Mouse (Mus musculus): ENCODE data around the gene Cachd1. TPM values are rescaled to one million over a fixed set of nuclear protein-coding genes. Genes with fewer than 3 reads are reported as not detected.

The Cachd1 gene
- polyA plus RNA-seq, 1 experiment, result 7.9 TPM

DNA sequence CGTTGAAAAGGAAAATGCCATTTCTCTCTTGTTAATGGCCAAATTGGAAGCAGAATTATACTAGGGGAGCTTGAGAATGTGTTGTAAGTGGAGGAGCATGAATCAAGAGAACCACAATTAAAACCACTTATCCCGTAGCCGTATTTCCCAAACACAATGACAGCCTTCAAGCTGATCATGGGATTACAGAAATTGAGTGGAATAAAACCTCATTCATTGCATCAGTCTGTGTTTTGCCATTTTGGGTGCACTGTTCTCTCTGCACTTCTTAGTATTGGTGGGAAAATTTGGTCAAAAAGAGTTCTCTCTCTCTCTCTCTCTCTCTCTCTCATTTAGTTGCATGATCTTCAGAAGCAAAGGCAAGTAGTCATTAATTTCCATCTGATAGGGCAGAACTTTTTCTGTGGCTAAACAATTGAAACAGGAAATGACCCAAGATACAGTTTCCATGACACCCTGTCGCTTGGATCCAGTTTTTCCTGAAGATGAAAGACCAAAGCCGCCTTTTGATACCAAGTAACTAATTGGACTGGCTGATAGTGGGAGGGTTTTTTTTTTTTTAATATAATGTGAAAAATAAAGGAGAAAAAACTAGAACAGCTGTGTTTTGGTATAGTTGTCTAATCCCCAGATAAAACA is 34.7 kb downstream of the Cachd1 start:
- no peaks in the 10 kb centered on the region for H3K36me3 ChIP-seq (ENCODE audit: control insufficient read depth)
- no peaks in the 10 kb centered on the region for H3K9me3 ChIP-seq (ENCODE audit: control insufficient read depth, low read length)
- H3K4me1 ChIP-seq (ENCODE audit: control insufficient read depth), result no peaks in the 10 kb centered on the region
- TF ChIP-seq GATA1 (IDR thresholded peaks at IDR 0.05; ENCODE audit: low read length) (no peak), TAL1 (IDR thresholded peaks at IDR 0.05; ENCODE audit: low read length) (no peak)
- no peak overlapping the region for H3K4me3 ChIP-seq (replicated peaks)
- no peaks in the 10 kb centered on the region for H3K27me3 ChIP-seq (ENCODE audit: control insufficient read depth)

DNA sequence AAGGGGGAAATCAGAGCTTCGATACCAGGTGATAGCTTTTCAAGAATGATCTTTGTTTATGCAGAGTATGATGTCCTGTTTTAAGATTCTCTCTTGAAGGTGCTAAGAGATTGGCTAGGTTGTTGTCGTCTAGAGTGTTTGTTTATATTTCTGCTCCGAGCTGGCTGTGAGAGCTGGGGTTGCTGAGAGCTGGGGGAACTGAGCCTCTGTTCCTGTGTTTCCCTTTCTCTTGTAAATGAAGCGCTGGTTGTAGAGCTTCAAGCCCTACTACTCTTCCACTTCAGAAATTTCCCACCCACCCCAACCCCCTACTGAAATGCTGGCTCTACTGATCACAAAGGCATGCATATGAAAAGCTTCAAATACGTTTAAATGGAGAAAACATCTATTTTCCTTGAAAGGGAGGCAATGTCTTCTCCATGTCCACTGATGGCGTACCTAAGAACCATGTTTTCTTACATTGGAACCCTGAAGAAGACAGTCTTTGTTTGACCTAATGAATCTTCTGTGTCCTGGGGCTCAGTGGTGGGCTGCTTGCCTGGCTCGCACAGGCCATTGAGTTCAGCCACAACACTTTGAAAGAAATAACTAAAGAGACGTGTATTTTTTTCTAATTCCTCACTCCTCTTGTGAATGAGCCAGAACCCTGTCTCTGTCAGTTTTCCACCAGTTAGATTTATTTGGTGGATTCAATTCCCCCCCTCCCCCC is 35.5 kb downstream of the Cachd1 start:
- H3K36me3 ChIP-seq (ENCODE audit: control insufficient read depth), result no peaks in the 10 kb centered on the region
- no peak for TF ChIP-seq TAL1 (IDR thresholded peaks at IDR 0.05; ENCODE audit: low read length)
- no peak for TF ChIP-seq GATA1 (IDR thresholded peaks at IDR 0.05; ENCODE audit: low read length)
- no peaks in the 10 kb centered on the region for H3K4me1 ChIP-seq (ENCODE audit: control insufficient read depth)
- no peak overlapping the region for H3K4me3 ChIP-seq (replicated peaks)
- H3K9me3 ChIP-seq (ENCODE audit: control insufficient read depth, low read length), result no peaks in the 10 kb centered on the region
- no peaks in the 10 kb centered on the region for H3K27me3 ChIP-seq (ENCODE audit: control insufficient read depth)

DNA sequence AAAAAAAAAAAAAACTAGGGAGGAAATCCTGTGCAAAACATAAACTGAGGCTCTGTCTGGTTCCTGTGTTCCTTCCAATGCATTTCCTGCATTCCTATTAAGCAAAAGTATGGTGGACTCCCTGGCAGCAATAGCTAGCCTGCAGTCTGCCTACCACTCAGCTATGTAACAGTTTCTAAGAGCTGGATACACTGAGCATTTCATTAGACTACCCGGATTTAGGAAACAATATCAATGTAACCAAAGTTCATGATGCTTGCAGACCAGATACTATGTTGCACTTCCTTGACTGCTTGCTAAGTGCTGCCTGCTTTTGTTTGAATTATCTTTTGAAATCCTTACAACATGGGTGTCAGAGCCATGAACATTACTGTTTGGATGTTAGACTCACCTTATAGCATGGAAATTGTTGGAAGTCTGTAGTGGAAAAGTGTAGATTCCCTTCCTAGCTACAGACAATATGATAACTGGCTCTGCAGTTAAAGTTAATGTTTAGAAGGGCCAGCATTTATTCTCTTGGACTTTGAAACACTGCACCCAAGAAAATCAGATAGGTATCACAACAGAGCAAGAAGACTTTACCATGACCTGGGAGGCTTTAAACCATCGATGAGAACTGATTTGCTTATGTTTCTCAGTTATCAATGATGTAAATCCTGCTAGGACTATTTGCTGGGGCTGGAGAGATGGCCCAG is 37.4 kb downstream of the Cachd1 start:
- TF ChIP-seq GATA1 (IDR thresholded peaks at IDR 0.05; ENCODE audit: low read length) (no peak), TAL1 (IDR thresholded peaks at IDR 0.05; ENCODE audit: low read length) (no peak)
- no peaks in the 10 kb centered on the region for H3K4me1 ChIP-seq (ENCODE audit: control insufficient read depth)
- no peaks in the 10 kb centered on the region for H3K36me3 ChIP-seq (ENCODE audit: control insufficient read depth)
- no peaks in the 10 kb centered on the region for H3K27me3 ChIP-seq (ENCODE audit: control insufficient read depth)
- no peak overlapping the region for H3K4me3 ChIP-seq (replicated peaks)
- H3K9me3 ChIP-seq (ENCODE audit: control insufficient read depth, low read length), result no peaks in the 10 kb centered on the region

DNA sequence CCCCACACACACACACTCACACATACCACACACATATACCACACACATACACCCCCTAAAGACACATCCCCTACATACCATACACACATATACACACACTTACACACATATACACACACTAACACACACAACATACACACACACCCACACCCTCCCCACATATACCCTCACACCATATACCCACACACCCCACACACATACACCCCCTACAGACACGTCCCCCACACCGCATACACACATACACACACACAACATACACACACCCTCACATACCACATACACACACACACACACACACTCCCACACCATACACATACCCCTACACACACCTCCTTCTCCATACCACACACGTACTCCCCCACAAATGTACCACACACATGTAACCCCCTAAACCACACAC is 42.8 kb downstream of the Cachd1 start:
- H3K36me3 ChIP-seq (ENCODE audit: control insufficient read depth), result no peaks in the 10 kb centered on the region
- TF ChIP-seq TAL1 (IDR thresholded peaks at IDR 0.05; ENCODE audit: low read length), result no peak
- no peak for TF ChIP-seq GATA1 (IDR thresholded peaks at IDR 0.05; ENCODE audit: low read length)
- no peaks in the 10 kb centered on the region for H3K4me1 ChIP-seq (ENCODE audit: control insufficient read depth)
- H3K27me3 ChIP-seq (ENCODE audit: control insufficient read depth), result no peaks in the 10 kb centered on the region
- H3K9me3 ChIP-seq (ENCODE audit: control insufficient read depth, low read length), result no peaks in the 10 kb centered on the region; the same call in 1 of the 2 replicates
- no peak overlapping the region for H3K4me3 ChIP-seq (replicated peaks)

DNA sequence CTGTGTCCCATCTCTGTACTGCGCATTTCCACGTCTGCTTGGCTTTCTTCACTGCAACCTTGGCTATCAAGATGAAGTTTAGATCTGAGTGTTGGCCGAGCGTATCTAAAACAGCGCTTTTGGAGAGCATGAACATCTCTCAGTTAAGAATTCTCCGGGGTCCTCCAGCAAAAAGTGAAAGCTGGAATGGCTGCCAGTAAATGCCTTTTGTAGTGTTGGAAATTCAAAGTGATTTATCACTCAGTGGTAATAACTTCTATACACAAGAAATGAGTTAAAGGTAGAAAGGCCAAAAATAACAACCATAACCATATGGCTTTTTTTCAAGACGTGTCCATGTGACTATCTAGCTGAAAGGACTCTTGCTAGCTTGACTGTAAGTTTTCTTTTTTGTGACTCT is 46.1 kb downstream of the Cachd1 start:
- TF ChIP-seq TAL1 (IDR thresholded peaks at IDR 0.05; ENCODE audit: low read length) (no peak), GATA1 (IDR thresholded peaks at IDR 0.05; ENCODE audit: low read length) (no peak)
- no peaks in the 10 kb centered on the region for H3K36me3 ChIP-seq (ENCODE audit: control insufficient read depth)
- no peaks in the 10 kb centered on the region for H3K27me3 ChIP-seq (ENCODE audit: control insufficient read depth)
- H3K9me3 ChIP-seq (ENCODE audit: control insufficient read depth, low read length), result no peaks in the 10 kb centered on the region; the same call in 1 of the 2 replicates
- no peak overlapping the region for H3K4me3 ChIP-seq (replicated peaks)
- no peaks in the 10 kb centered on the region for H3K4me1 ChIP-seq (ENCODE audit: control insufficient read depth)

DNA sequence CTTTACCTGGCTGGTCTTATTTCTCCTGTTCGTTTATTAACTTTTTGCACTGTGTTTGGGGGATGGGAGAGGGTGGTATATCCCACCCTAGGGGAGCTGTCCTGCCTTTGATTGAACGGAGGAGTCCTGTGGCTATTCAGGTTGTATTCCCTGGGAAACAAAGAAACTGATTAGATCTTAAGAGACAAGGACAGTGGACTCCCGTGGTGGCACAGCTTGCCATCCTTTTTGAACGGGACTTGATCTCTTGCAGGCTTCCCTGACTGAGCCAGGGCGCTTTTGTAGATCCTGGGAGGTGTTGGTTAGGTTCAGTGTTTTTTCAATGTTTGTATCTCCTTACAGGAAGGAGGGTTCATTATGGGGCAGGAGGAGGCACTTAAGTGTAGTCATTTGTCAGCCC is 50.9 kb downstream of the Cachd1 start:
- TF ChIP-seq GATA1 (IDR thresholded peaks at IDR 0.05; ENCODE audit: low read length) (no peak), TAL1 (IDR thresholded peaks at IDR 0.05; ENCODE audit: low read length) (no peak)
- Histone ChIP-seq H3K27me3 (ENCODE audit: control insufficient read depth) (no peaks in the 10 kb centered on the region), H3K36me3 (ENCODE audit: control insufficient read depth) (no peaks in the 10 kb centered on the region), H3K4me3 (replicated peaks) (no peak overlapping the region), H3K9me3 (ENCODE audit: control insufficient read depth, low read length) (no peaks in the 10 kb centered on the region), H3K4me1 (ENCODE audit: control insufficient read depth) (no peaks in the 10 kb centered on the region)

DNA sequence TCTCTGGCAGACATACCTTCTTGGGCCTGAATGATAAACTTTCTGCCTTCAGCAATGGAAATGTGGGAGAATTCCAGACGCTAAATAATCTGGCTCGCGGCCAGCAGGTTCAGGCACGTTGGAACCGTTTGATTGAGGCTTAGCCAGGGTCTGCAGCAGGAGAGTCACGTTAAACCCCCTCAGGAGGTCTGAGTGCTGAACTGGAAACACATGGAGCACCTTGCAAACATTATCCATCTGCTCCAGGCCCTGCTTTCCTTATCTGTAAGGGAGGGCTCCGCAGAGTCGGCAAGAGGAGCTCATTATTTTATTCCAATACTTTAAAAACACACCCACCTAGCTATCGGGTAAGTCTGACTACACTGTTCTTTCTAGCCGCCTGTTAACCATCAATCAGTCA is 52.3 kb downstream of the Cachd1 start:
- H3K27me3 ChIP-seq (ENCODE audit: control insufficient read depth), result no peaks in the 10 kb centered on the region
- no peaks in the 10 kb centered on the region for H3K36me3 ChIP-seq (ENCODE audit: control insufficient read depth)
- H3K9me3 ChIP-seq (ENCODE audit: control insufficient read depth, low read length), result no peaks in the 10 kb centered on the region
- H3K4me3 ChIP-seq (replicated peaks), result no peak overlapping the region
- no peaks in the 10 kb centered on the region for H3K4me1 ChIP-seq (ENCODE audit: control insufficient read depth)
- TF ChIP-seq GATA1 (IDR thresholded peaks at IDR 0.05; ENCODE audit: low read length) (no peak), TAL1 (IDR thresholded peaks at IDR 0.05; ENCODE audit: low read length) (no peak)

DNA sequence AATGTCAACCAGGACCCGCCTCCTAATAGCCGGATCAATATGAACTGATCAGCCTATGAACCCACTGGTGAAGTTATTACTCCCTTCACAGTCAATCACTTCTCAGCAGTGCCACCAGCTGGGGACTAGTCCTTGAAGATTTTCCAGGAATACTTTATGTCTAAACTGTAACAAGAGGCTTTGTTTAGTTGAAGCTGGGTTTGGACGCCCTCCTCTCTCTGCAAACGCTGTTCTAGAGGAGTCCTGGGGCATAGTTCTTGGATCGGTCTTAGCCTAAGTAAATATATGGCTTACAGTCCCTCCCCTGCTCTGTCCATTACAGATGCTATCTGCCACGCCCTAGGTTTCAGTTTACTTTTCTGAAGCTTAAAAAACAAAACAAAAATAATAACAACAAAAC is 60.7 kb downstream of the Cachd1 start:
- H3K4me1 ChIP-seq (ENCODE audit: control insufficient read depth), result no peaks in the 10 kb centered on the region
- no peak for TF ChIP-seq GATA1 (IDR thresholded peaks at IDR 0.05; ENCODE audit: low read length)
- TF ChIP-seq TAL1 (IDR thresholded peaks at IDR 0.05; ENCODE audit: low read length), result no peak
- no peak overlapping the region for H3K4me3 ChIP-seq (replicated peaks)
- H3K36me3 ChIP-seq (ENCODE audit: control insufficient read depth), result no peaks in the 10 kb centered on the region
- H3K9me3 ChIP-seq (ENCODE audit: control insufficient read depth, low read length), result no peaks in the 10 kb centered on the region
- no peaks in the 10 kb centered on the region for H3K27me3 ChIP-seq (ENCODE audit: control insufficient read depth)

DNA sequence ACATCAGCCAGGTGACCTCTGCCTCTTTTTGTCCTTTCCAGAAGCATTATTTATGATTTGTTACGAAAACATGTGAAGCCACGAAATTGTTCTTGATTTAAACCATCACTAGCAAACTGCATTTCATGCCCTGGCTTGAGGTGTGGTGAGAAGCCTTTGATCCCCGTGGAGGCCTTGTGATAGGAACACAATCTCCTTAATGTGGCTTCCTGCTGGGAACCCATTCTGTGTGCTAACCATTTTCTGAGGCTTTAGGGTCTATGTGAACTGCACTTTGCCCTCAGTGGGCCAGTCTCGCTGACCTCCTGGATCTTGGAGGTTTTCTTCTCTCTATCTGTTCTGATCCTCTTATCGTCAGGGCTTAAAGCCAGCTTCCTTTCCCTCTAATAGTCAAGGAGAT is 66.2 kb downstream of the Cachd1 start:
- Histone ChIP-seq H3K27me3 (ENCODE audit: control insufficient read depth) (no peaks in the 10 kb centered on the region), H3K4me3 (replicated peaks) (no peak overlapping the region), H3K4me1 (ENCODE audit: control insufficient read depth) (no peaks in the 10 kb centered on the region), H3K9me3 (ENCODE audit: control insufficient read depth, low read length) (no peaks in the 10 kb centered on the region), H3K36me3 (ENCODE audit: control insufficient read depth) (no peaks in the 10 kb centered on the region)
- TF ChIP-seq GATA1 (IDR thresholded peaks at IDR 0.05; ENCODE audit: low read length) (no peak), TAL1 (IDR thresholded peaks at IDR 0.05; ENCODE audit: low read length) (no peak)

Data from erythroblast, embryonic 14.5 days (primary cell).